Mouse (Mus musculus) Patski (cell line): ENCODE results near the gene Prss41. TPM values are rescaled to one million over a fixed set of nuclear protein-coding genes. Genes with fewer than 3 reads are reported as not detected.

Experiments used
- ATAC-seq: fragments of 100-300 bp; one replicate; pipeline ENCODE4 v1.8.0; 2021
- CTCF ChIA-PET: fragments of 350-600 bp; sonication (Branson Sonifier 250); formaldehyde crosslinking; loops from one replicate; lab custom pipeline; 2022; ENCODE audit warnings: inconsistent platforms; lab: Charles Lee
- POLR2A ChIA-PET: fragments of 350-600 bp; sonication (Branson Sonifier 250); formaldehyde crosslinking; loops from one replicate; lab custom pipeline; 2022; ENCODE audit warnings: antibody characterized with exemption, inconsistent platforms; lab: Charles Lee
- DNase-seq: peaks from one replicate; pipeline ENCODE4 v3.0.0-alpha.2; 2011; ENCODE audit warnings: low read depth, low spot score
- H3K27me3 ChIP-seq: fragments of 371-371 bp; one replicate; pipeline ENCODE4 v1.5.1; 2021
- CTCF ChIP-seq: fragments of 100-300 bp; IDR thresholded peaks from one replicate; pipeline ENCODE4 v1.5.1; 2021
- in situ Hi-C: fragments of 300-500 bp; cut with MboI; formaldehyde crosslinking; loops from 3 replicates; pipeline ENCODE4 v1.11.1; 2018; ENCODE audit warnings: low pct_unique_long_range_greater_than_20kb, mixed read lengths
- polyA plus RNA-seq: library from polyadenylated mRNA; unstranded; gene quantifications from one replicate; pipeline ENCODE4 v1.2.3, GENCODE M21; 2021

Gene Prss41
- polyA plus RNA-seq, 1 experiment from 2014 or later, result 0.35 TPM

DNA sequence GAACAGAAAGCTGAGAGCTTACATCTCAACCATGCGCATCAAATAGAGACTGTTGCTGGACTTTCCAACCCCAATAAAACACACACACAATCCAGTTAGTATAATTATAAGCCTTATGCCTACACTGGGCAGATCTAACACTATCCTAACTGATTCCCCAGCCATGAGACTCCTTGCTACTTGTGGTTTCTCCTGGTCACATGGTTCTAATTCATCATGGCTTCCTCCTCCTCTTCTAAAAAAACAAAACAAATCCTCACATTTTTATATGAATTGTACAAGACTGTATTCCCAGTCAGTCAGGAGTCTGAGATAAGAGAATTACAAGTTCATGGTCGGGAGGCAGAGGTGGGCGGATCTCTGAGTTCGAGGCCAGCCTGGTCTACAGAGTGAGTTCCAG is 55.0 kb downstream of the Prss41 start:
- no peak for ATAC-seq
- DNase-seq, result no peak
- ChIA-PET POLR2A (interaction anchor here (1.2 kb wide), 1 partner anchor 15 kb away, joined by 3 read pairs; no protein-coding TSS in a partner anchor), CTCF (interaction anchor here (1.6 kb wide), 1 partner anchor 12 kb away, joined by 5 read pairs; no protein-coding TSS in a partner anchor)
- in situ Hi-C loops, result no loop called here
- H3K27me3 ChIP-seq, result no peaks in the 10 kb centered on the region
- TF ChIP-seq CTCF, result no peak

Other genes starting within 250 kb of the Prss41 start
- 6.8 TPM for gene Zfp13, start 244.7 kb downstream of the Prss41 start, polyA plus RNA-seq
- not detected for gene Zscan10, start 243.3 kb downstream of the Prss41 start, polyA plus RNA-seq
- gene Mmp25, start 198.9 kb downstream of the Prss41 start, polyA plus RNA-seq, result not detected
- gene Bicdl2, start 183.7 kb downstream of the Prss41 start, polyA plus RNA-seq, result 0.22 TPM
- gene Hcfc1r1, start 170.6 kb downstream of the Prss41 start, polyA plus RNA-seq, result 261 TPM
- gene Thoc6, start 170.3 kb downstream of the Prss41 start, polyA plus RNA-seq, result 32.9 TPM
- gene Tnfrsf12a, start 166.7 kb downstream of the Prss41 start, polyA plus RNA-seq, result 421 TPM
- not detected for gene Cldn6, start 164.9 kb downstream of the Prss41 start, polyA plus RNA-seq
- 0.05 TPM for gene Cldn9, start 160.1 kb downstream of the Prss41 start, polyA plus RNA-seq
- gene 1520401A03Rik, start 121.4 kb downstream of the Prss41 start, polyA plus RNA-seq, result not detected
- gene Pkmyt1, start 117.8 kb downstream of the Prss41 start, polyA plus RNA-seq, result 13.3 TPM
- 7.3 TPM for gene Paqr4, start 103.3 kb downstream of the Prss41 start, polyA plus RNA-seq
- gene Kremen2, start 98.3 kb downstream of the Prss41 start, polyA plus RNA-seq, result not detected
- 96.0 TPM for gene Flywch1, start 72.6 kb downstream of the Prss41 start, polyA plus RNA-seq
- 7.9 TPM for gene Flywch2, start 58.1 kb downstream of the Prss41 start, polyA plus RNA-seq
- 314 TPM for gene Srrm2, start 53.6 kb downstream of the Prss41 start, polyA plus RNA-seq
- 610 TPM for gene Elob, start 15.0 kb downstream of the Prss41 start, polyA plus RNA-seq
- not detected for gene Prss33, start 8.1 kb downstream of the Prss41 start, polyA plus RNA-seq
- 0.45 TPM for gene Prss32, start 317 bp downstream of the Prss41 start, polyA plus RNA-seq
- not detected for gene Prss21, start 23.9 kb upstream of the Prss41 start, polyA plus RNA-seq
- not detected for gene Dcpp1, start 36.7 kb upstream of the Prss41 start, polyA plus RNA-seq
- gene Dcpp2, start 36.7 kb upstream of the Prss41 start, polyA plus RNA-seq, result not detected
- not detected for gene Dcpp3, start 73.3 kb upstream of the Prss41 start, polyA plus RNA-seq
- not detected for gene Sbp, start 97.5 kb upstream of the Prss41 start, polyA plus RNA-seq
- gene Sbpl, start 111.1 kb upstream of the Prss41 start, polyA plus RNA-seq, result not detected
- gene Prss30, start 136.4 kb upstream of the Prss41 start, polyA plus RNA-seq, result 0.05 TPM
- gene Prss22, start 153.9 kb upstream of the Prss41 start, polyA plus RNA-seq, result 0.28 TPM
- 0.28 TPM for gene Prss27, start 194.0 kb upstream of the Prss41 start, polyA plus RNA-seq
- gene Kctd5, start 229.3 kb upstream of the Prss41 start, polyA plus RNA-seq, result 57.8 TPM